Comparison of ENCODE assay signal across 31 mouse cellular contexts in genomic region chr3:119745801-119746200, GRCm38 (mm10). TPM values are rescaled to one million over a fixed set of nuclear protein-coding genes. Genes with fewer than 3 reads are reported as not detected.
A peak's percentile ranks its signal among the peaks of the same experiment; 100 is the strongest.
DNase-seq lines count a peak whose midpoint lies in the region; ATAC-seq and TF ChIP-seq lines count a peak whose summit lies in the region.
"Had no signal": no experiment of that assay in that cellular context is flagged by ENCODE, and none has a peak within 500 bp of the region (broad histone marks: within the 10 kb centered on the region; RNA-seq: fewer than 3 reads in every experiment).

No protein-coding gene starts in this region.

- peaks cover 27% of the 10 kb centered on the region for H3K36me3 ChIP-seq in heart, postnatal 0 days (replicated peaks; ENCODE audit: control insufficient read depth, insufficient read depth, low read length)
- peaks cover 27% of the 10 kb centered on the region for H3K36me3 ChIP-seq in heart, embryonic 10.5 days
- peaks cover 13% of the 10 kb centered on the region for H3K36me3 ChIP-seq in midbrain, embryonic 15.5 days (replicated peaks)
- H3K36me3 ChIP-seq in midbrain, embryonic 10.5 days = peaks cover 71% of the 10 kb centered on the region

- 49% methylated on average over 1 of the region's 1 CpGs for WGBS in heart, postnatal 0 days
- WGBS in heart, embryonic 10.5 days = 76% methylated on average over 1 of the region's 1 CpGs
- 70% methylated on average over 1 of the region's 1 CpGs for WGBS in midbrain, embryonic 15.5 days
- WGBS in midbrain, embryonic 10.5 days = 92% methylated on average over 1 of the region's 1 CpGs

- peak; percentile 14 for DNase-seq in heart, postnatal 0 days (ENCODE audit: low spot score)
- no peak for DNase-seq in heart, embryonic 10.5 days (ENCODE audit: low spot score)
- DNase-seq in midbrain, embryonic 10.5 days (ENCODE audit: low spot score) = no peak
- DNase-seq in brain, adult 2 months (ENCODE audit: low read depth, low spot score) = peak; percentile 17
- DNase-seq in thymus, adult 18-20 months = no peak
- DNase-seq: adrenal gland, postnatal 10 days; adrenal gland, postnatal 36 days; B cell, adult 2 months; cerebellum, adult 11 months; cerebellum, adult 2 months; cerebellum, adult 9-11 months; cerebellum, postnatal 25 days; gastrocnemius, postnatal 10 days; gastrocnemius, postnatal 36 days; heart, adult 11 months; heart, postnatal 14 days; heart, postnatal 4 days had no signal

- no peaks in the 10 kb centered on the region for H3K9me3 ChIP-seq in heart, postnatal 0 days (replicated peaks; ENCODE audit: control insufficient read depth, low read length)
- no peaks in the 10 kb centered on the region for H3K9me3 ChIP-seq in heart, embryonic 10.5 days
- no peaks in the 10 kb centered on the region for H3K9me3 ChIP-seq in midbrain, embryonic 15.5 days
- no peaks in the 10 kb centered on the region for H3K9me3 ChIP-seq in midbrain, embryonic 10.5 days (replicated peaks)
- H3K9me3 ChIP-seq: embryonic facial prominence, embryonic 12.5 days; embryonic facial prominence, embryonic 15.5 days; forebrain, embryonic 12.5 days; forebrain, embryonic 15.5 days; G1E; heart, embryonic 12.5 days; heart, embryonic 15.5 days had no signal

- ATAC-seq in heart, postnatal 0 days (ENCODE audit: insufficient read depth, low read depth) = no peak
- ATAC-seq in midbrain, embryonic 15.5 days (replicated peaks) = no peak
- ATAC-seq in granulocyte monocyte progenitor cell, adult 5-6 weeks (replicated peaks; ENCODE audit: poor library complexity, severe bottlenecking) = no peak
- ATAC-seq: forebrain, embryonic 15.5 days; hindbrain, postnatal 0 days; inflammation-experienced regulatory T-cells, adult 6 months had no signal

- no peak for TF ChIP-seq EP300 in heart, postnatal 0 days (IDR thresholded peaks at IDR 0.05; ENCODE audit: low read depth)

- TF ChIP-seq CTCF in heart, postnatal 0 days (IDR thresholded peaks at IDR 0.05; ENCODE audit: low read depth) = no peak

- H3K9ac ChIP-seq in heart, postnatal 0 days (replicated peaks; ENCODE audit: low read depth, low read length) = no peak overlapping the region
- no peak overlapping the region for H3K9ac ChIP-seq in midbrain, embryonic 15.5 days
- H3K9ac ChIP-seq: embryonic facial prominence, embryonic 12.5 days; embryonic facial prominence, embryonic 15.5 days; forebrain, embryonic 12.5 days; forebrain, embryonic 15.5 days; heart, embryonic 12.5 days; heart, embryonic 15.5 days; hindbrain, embryonic 14.5 days had no signal

- no peak overlapping the region for H3K4me2 ChIP-seq in heart, postnatal 0 days (ENCODE audit: low read depth, low read length)
- no peak overlapping the region for H3K4me2 ChIP-seq in midbrain, embryonic 15.5 days
- H3K4me2 ChIP-seq: embryonic facial prominence, embryonic 12.5 days; embryonic facial prominence, embryonic 15.5 days; forebrain, embryonic 12.5 days; forebrain, embryonic 15.5 days; heart, embryonic 12.5 days; heart, embryonic 15.5 days; hindbrain, embryonic 14.5 days had no signal

- no peak overlapping the region for H3K4me3 ChIP-seq in heart, postnatal 0 days (ENCODE audit: low read depth, low read length)
- H3K4me3 ChIP-seq in heart, embryonic 10.5 days = no peak overlapping the region
- no peak overlapping the region for H3K4me3 ChIP-seq in midbrain, embryonic 15.5 days
- no peak overlapping the region for H3K4me3 ChIP-seq in midbrain, embryonic 10.5 days
- H3K4me3 ChIP-seq: embryonic facial prominence, embryonic 12.5 days; embryonic facial prominence, embryonic 15.5 days; erythroblast, embryonic 14.5 days; forebrain, embryonic 12.5 days; forebrain, embryonic 15.5 days; heart, embryonic 12.5 days; heart, embryonic 15.5 days had no signal

- no peak overlapping the region for H3K27ac ChIP-seq in heart, postnatal 0 days (ENCODE audit: low read depth)
- no peak overlapping the region for H3K27ac ChIP-seq in heart, embryonic 10.5 days
- 0 out of 2 replicates have a peak overlapping the region, but pooled peaks have one; percentile 11 for H3K27ac ChIP-seq in midbrain, embryonic 15.5 days
- H3K27ac ChIP-seq in midbrain, embryonic 10.5 days (replicated peaks) = no peak overlapping the region
- H3K27ac ChIP-seq: embryonic facial prominence, embryonic 12.5 days; embryonic facial prominence, embryonic 15.5 days; forebrain, embryonic 12.5 days; forebrain, embryonic 15.5 days; heart, embryonic 15.5 days; hindbrain, embryonic 14.5 days; hindbrain, postnatal 0 days had no signal

- H3K4me1 ChIP-seq in heart, postnatal 0 days (ENCODE audit: control insufficient read depth, insufficient read depth) = no peaks in the 10 kb centered on the region
- no peaks in the 10 kb centered on the region for H3K4me1 ChIP-seq in heart, embryonic 10.5 days
- H3K4me1 ChIP-seq in midbrain, embryonic 15.5 days = no peaks in the 10 kb centered on the region
- H3K4me1 ChIP-seq in midbrain, embryonic 10.5 days = no peaks in the 10 kb centered on the region
- H3K4me1 ChIP-seq: embryonic facial prominence, embryonic 12.5 days; embryonic facial prominence, embryonic 15.5 days; forebrain, embryonic 12.5 days; heart, embryonic 12.5 days; heart, embryonic 15.5 days had no signal

- H3K27me3 ChIP-seq in heart, postnatal 0 days (ENCODE audit: control insufficient read depth, insufficient read depth, low read length) = no peaks in the 10 kb centered on the region
- no peaks in the 10 kb centered on the region for H3K27me3 ChIP-seq in heart, embryonic 10.5 days (ENCODE audit: insufficient read depth, poor library complexity, severe bottlenecking)
- H3K27me3 ChIP-seq in midbrain, embryonic 15.5 days (replicated peaks) = no peaks in the 10 kb centered on the region
- H3K27me3 ChIP-seq in midbrain, embryonic 10.5 days (ENCODE audit: low read depth, poor library complexity, severe bottlenecking) = no peaks in the 10 kb centered on the region
- H3K27me3 ChIP-seq: CH12.LX; embryonic facial prominence, embryonic 12.5 days; embryonic facial prominence, embryonic 15.5 days; forebrain, embryonic 12.5 days; forebrain, embryonic 15.5 days; heart, embryonic 12.5 days; heart, embryonic 15.5 days had no signal

RNA-seq across cellular contexts. Expression of gene Ptbp2, which starts 38.5 kb away (rescaled TPM):
- total RNA-seq in heart, postnatal 0 days (2014; rRNA removed; ENCODE audit: low replicate concordance) = 47.6 and 77.8 TPM in 2 replicates
- polyA plus RNA-seq in heart, postnatal 0 days (2015; fragmentation: Nextera tagmentation; extraction: Ambion mirVana) = 27.1 and 33.8 TPM in 2 replicates
- polyA plus RNA-seq in heart, embryonic 10.5 days (2016; fragmentation: Nextera tagmentation; extraction: Ambion mirVana) = 70.6 and 83.2 TPM in 2 replicates
- polyA plus RNA-seq in midbrain, embryonic 15.5 days (2015; fragmentation: Nextera tagmentation; extraction: Ambion mirVana) = 246 and 247 TPM in 2 replicates
- polyA plus RNA-seq in midbrain, embryonic 10.5 days (2016; fragmentation: Nextera tagmentation; extraction: Ambion mirVana) = 223 and 267 TPM in 2 replicates
- total RNA-seq in granulocyte monocyte progenitor cell, adult 5-6 weeks (2014; fragmentation: Nextera tagmentation) = 75.0 and 82.1 TPM in 2 replicates
- 37.2 and 63.4 TPM in 2 replicates for total RNA-seq in granulocyte monocyte progenitor cell, adult 5-6 weeks (2017)

Comparison
In these comparisons a context has a peak if more than half of its experiments do, and no peak if none do; other contexts are left out.
1. DNase-seq: peak in heart, postnatal 0 days (single experiment) and brain, adult 2 months (single experiment); none in heart, embryonic 10.5 days (single experiment), midbrain, embryonic 10.5 days (single experiment) and thymus, adult 18-20 months (0 of 2).